Mouse (Mus musculus) CD4-positive, CD25-positive, alpha-beta regulatory T cell, adult 4 months (primary cell): ENCODE measurements around the gene Fut2. TPM values are rescaled to one million over a fixed set of nuclear protein-coding genes. Genes with fewer than 3 reads are reported as not detected.

ENCODE experiments used
- ATAC-seq: one replicate; pipeline ENCODE4 v1.8.0; 2017
- polyA plus RNA-seq, 2 experiments: library from polyadenylated mRNA; unstranded; fragments of 100-300 nt; shearing (Covaris generic); gene quantifications; one replicate each; pipeline ENCODE4 v1.2.1; 2017

Gene Fut2
- polyA plus RNA-seq, 2 experiments from 2014 or later: not detected

- ATAC-seq: no peak
Measured at GRCm38 (mm10) chr7:45635711-45636688, 30.2 kb downstream of the Fut2 start.

- ATAC-seq: peak; percentile 73
Measured at GRCm38 (mm10) chr7:45634946-45635681, 31.1 kb downstream of the Fut2 start.

DNA sequence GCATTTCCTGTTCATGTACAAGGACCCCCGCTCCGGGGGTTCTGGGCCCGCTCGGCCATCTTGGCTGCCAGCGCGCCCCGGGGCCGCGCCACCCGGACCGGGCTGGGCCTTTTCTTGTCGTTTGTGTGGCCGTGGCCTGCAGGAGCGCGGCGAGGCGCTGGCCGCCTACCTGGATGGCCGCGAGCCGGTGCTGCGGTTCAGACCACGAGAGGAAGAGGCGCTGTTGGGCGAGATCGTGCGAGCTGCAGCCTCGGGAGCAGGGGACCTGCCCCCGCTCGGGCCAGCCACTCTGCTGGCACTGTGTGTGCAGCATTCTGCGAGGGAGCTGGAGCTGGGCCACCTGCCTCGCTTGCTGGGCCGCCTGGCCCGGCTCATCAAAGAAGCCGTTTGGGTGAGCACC lies 33.7 kb downstream of the Fut2 start:
- ATAC-seq: no peak

- ATAC-seq: no peak
Measured at GRCm38 (mm10) chr7:45630064-45630907, 35.9 kb downstream of the Fut2 start.

GRCm38 (mm10) chr7:45628364-45629294 lies 37.6 kb downstream of the Fut2 start:
- peak; percentile 94 for ATAC-seq

- ATAC-seq: no peak
Measured at GRCm38 (mm10) chr7:45627261-45627660, 38.9 kb downstream of the Fut2 start, which contains the start of gene Rasip1. TSS of gene Rasip1 (plus strand) at chr7:45627488.

- ATAC-seq: no peak
Measured at GRCm38 (mm10) chr7:45626571-45627076, 39.6 kb downstream of the Fut2 start.

DNA sequence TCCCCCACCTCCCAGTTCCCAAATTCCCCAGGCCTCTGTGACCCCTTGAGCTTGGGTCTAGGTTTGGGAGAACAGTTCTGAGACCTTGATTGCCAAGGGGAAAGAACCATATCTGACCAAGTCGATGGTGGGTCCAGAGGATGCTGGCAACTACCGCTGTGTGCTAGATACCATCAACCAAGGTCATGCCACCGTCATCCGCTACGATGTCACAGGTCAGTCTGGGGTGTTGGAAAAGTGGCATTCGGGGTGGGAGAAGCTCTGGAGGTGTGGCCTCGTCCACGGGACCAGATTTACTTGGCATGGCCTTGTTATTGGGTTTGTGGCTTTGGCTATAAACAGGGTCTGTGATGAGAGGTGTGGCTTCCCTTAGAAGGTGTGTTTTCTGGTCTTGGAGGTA lies 40.7 kb downstream of the Fut2 start:
- no peak for ATAC-seq

DNA sequence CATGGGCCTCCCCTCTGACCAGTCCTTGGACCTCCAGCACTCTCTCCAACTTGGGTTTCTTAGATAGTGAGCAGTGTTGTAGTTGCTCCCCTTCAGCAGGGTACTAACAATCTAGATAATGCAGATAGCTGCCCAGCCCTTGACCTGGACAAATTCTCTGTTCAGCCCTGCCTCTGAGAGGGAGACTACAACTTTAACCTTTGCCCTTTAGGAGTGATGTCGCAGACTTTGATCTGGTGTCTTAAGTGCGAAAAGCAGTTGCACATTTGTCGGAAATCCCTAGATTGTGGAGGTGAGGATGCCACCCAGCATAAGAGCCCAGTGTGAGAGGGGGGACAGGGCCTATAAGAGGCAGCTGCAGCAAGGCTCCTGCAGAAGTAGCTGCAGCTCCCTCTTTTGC lies 41.5 kb downstream of the Fut2 start:
- no peak for ATAC-seq

DNA sequence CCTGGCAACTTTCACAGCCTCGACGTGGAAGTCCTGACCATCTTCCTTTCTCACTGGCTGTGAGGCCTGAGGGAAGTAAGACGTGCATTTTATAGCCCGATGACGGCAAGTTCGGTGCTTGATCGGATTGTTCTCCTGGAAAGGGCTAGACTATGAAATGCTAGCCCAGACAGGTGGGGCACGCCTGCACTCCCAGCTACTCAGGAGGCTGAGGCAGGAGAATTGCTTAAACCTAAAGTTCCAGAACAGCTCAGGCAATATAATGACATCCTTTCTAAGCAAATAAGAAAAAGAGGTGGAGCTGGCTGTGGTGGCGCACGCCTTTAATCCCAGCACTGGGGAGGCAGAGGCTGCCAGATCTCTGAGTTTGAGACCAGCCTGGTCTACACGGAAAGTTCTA lies 42.7 kb downstream of the Fut2 start:
- no peak for ATAC-seq

DNA sequence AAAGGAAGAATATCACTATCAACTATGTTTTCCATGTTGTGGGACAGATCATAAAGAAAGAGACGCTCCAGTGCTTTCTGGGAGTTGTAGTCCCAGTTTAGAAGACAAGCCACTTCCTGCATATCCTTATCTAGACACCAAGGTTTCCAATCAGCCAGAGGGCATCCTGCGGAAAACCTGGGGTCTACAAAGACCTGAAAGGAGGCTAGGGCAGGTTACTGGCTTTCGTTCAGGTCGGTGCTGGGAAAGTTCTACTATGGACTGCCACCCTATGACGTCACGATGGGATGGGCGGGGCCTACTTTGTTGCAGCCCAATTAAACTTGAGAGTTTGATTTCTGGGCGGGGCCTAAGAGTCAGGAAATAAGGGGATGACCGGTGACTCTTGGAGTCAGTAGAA lies 44.8 kb downstream of the Fut2 start, which contains the start of gene Izumo1:
Izumo1 (plus strand) TSS at position 369 of the 400 bp plus-strand sequence.
- no peak for ATAC-seq

DNA sequence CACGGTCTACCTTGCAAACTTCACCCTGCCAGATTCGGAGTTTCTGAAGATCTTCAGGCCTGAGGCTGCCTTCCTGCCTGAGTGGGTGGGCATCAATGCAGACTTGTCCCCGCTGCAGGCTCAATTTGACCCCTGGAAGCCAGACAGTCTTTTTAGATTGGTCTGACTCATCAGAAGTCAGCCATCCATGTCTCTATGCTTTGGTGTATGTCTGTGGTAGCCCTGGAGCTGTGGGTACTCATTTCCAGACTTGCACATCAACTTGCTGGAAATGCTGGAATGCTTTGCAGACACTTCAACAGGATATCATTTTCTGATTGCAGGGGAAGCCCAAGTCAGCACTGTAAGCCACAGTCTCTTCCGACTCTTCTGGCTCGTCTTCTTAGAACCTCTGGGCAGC lies 46.6 kb downstream of the Fut2 start:
- no peak for ATAC-seq

DNA sequence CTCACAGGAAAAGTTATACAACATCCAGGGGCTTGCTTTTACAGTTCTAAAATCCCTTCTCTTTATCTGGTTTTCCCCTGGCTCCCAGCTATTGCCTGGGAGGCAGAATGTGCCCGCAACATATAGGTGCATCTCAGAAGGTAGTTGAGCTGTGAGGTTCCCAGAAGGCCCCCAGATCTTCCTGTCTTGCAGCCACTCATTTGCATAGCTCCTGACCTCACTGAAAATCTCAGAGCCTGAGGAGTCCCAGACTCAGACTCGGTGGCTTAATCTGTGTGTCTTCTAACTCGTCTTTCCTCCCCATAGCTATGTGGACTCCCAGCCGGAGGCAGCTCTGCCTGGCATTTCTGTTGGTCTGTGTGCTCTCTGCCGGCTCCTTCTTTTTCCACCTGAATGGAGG lies 47.9 kb downstream of the Fut2 start:
- ATAC-seq: no peak

GRCm38 (mm10) chr7:45617042-45617695 lies 49.0 kb downstream of the Fut2 start, which contains the start of gene Fut1:
TSS of gene Fut1 (plus strand) at chr7:45617289.
- ATAC-seq: no peak

- ATAC-seq: no peak
Measured at GRCm38 (mm10) chr7:45616277-45616676, 49.9 kb downstream of the Fut2 start.

GRCm38 (mm10) chr7:45609511-45609910 lies 56.7 kb downstream of the Fut2 start:
- ATAC-seq: no peak

DNA sequence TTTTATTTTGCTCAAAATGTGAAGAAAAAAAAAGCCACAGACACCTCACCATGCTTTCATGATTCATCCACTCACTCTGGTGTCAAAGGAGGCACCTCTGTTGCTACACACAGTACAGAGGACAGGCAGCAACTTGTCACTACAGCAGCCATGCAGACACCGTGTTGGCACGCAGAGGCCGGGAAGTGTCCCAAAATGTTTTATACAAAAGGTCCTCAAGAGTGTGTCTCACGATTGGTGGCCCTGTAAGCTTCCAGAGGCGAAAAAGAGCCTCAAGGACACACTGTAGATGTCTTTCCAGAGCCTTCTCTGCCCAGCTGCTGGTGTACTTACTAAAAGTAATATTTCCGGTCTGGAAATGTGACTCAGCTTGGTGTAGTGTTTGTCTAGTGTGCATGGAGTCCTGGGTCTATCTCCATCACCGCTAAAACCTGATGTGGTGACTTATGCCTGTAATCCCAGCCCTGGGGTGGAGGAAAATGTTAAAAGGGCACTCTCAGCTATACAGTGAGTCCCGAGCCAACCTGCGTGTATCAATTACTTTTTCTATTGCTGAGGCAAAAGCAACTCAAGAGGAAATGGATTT lies 60.4 kb downstream of the Fut2 start:
- no peak for ATAC-seq

DNA sequence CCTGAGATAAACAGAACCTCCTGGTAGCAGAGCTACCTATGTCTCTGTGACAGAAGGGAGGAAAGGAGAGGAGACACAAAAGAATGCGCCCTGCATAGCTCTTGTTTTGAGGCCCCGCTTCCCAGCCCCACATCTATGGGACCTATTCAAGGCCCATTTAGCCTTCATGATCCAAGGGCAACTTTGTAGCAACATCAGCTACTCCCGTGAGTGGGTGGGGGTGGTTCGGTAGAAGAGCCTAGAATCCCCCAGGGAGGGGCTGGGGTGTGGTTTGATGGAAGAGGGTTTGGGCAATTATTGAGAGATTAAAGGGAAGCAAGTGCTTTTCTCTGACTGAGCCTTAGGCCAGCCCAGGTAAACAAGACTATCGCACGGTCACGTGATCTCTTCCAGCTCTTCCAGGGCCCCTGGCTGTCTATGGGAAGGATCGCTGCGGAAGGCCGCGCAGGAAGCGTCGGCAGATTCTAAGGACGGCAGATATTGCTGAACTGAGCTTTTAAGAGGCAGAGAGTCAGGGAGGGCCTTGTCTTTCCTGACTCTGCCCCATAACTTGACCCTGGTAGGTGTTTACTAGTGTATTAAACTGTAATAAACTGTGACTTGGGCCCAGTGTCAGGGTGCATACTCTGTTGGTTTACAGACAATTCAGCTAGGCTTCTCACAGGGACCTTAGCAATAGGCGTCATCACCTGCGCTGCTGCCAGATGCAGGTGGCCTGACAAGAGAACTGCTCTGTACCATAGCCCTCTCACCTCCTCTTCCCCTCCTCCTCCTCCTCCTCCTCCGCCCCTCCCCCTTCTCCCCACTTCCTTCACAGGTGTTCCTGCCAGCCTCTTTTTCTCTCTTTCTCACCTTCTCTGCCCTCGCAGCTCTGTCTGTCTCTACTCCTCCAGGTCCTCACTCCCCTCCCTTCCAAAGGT lies 67.0 kb downstream of the Fut2 start:
- ATAC-seq: no peak
